Mouse (Mus musculus) olfactory bulb, adult 2 months (tissue): ENCODE measurements around the gene Rreb1.

Experiments
- CTCF ChIP-seq: fragments of 200-500 bp; IDR thresholded peaks from 2 replicates; pipeline ENCODE4 v1.5.1; 2012; ENCODE audit warnings: low read depth, mild to moderate bottlenecking, low read length, moderate library complexity; ENCODE audit not compliant: insufficient read depth
- POLR2A ChIP-seq: fragments of 200-500 bp; IDR thresholded peaks from 2 replicates; pipeline ENCODE4 v1.6.1; 2012; ENCODE audit warnings: mild to moderate bottlenecking, low read depth, low read length, moderate library complexity; ENCODE audit not compliant: insufficient read depth

DNA sequence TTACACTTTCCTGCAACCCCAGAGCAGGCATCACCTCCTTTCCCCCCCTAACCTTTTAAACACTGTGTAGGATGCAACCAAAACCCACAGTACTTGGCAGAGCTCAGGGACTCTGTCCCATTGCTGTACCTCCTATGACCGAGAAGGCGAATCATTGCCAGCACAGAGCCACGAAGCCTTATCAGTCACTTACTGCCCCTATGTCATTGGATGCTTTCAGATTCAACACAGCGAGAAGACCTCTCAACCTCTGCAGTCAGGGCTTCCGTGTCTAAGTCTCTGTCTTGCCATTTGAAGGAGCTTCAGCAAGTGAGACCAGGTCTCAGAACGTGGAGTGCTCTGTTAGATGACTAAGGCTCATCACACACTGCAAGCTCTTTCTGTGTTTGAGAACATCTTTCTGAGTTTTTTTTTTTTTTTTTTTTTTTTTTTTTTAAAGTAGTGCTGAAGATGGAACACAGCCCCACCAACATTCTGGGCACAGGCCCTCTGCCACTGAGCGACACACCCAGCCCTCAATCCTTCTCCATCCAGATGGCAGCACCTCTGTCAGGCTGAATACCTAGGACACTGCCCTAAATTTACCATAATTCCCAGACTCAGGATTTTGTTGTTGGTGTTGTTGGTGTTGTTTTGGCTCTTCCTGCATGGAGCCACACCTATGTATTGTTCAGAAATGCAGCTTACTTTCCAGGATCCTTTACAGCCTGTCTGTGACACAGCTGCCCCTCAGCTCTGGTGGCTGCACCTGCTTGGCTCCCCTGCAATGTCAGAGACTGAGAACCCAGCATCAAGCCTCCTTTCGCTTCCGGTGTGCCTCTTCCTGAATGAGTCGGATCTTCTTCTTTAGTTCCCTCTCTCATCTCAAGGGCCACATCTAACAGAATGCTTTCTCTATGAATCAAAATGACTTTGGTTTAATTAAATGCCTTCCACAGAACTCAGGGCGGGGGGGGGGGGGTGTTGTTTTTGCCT lies 23.2 kb downstream of the Rreb1 start:
- TF ChIP-seq CTCF (no peak), POLR2A (no peak)
